Mouse (Mus musculus) small intestine, adult 2 months (tissue): Measurements from ENCODE around the gene Snrpa.

Experiments
- CTCF ChIP-seq: fragments of 200-500 bp; IDR thresholded peaks from 2 replicates; pipeline ENCODE4 v1.5.1; 2012; ENCODE audit warnings: low read depth, mild to moderate bottlenecking, control low read depth, inconsistent platforms, low read length, moderate library complexity, mixed read lengths; ENCODE audit not compliant: insufficient replicate concordance, insufficient read length; ENCODE audit errors: extremely low read depth
- POLR2A ChIP-seq: fragments of 200-500 bp; IDR thresholded peaks from 2 replicates; pipeline ENCODE4 v1.6.1; 2012; ENCODE audit warnings: low read depth, mild to moderate bottlenecking, control low read depth, inconsistent platforms, low read length, moderate library complexity

GRCm38 (mm10) chr7:27227276-27227675 lies 31.2 kb upstream of the Snrpa start:
- TF ChIP-seq POLR2A (no peak), CTCF (no peak)
